Mouse (Mus musculus) gastrocnemius, adult 18-20 months (tissue): ENCODE data around the gene Trcg1. TPM values are rescaled to one million over a fixed set of nuclear protein-coding genes. Genes with fewer than 3 reads are reported as not detected.
A peak's percentile ranks its signal among the peaks of the same experiment; 100 is the strongest.
"Not testable (repeated sequence)": the region's sequence is repeated elsewhere in the genome, so short reads cannot be mapped to it uniquely, and the experiment has no call there.

Experiments used
- DNase-seq: peaks from one replicate; pipeline ENCODE4 v3.0.0; 2021; ENCODE audit warnings: low spot score
- long read RNA-seq, 2 experiments: library from polyadenylated mRNA; stranded (forward); transcript quantifications; one replicate each; pipeline ENCODE4 v2.0.0; 2021
- total RNA-seq, 2 experiments: library from RNA; stranded (reverse); gene quantifications; 2 replicates each; pipeline ENCODE4 v1.2.3; 2021

Trcg1 gene
- not detected for total RNA-seq
- long read RNA-seq, experiment 1 = 0 reads
- long read RNA-seq, experiment 2 = 0 reads

DNA sequence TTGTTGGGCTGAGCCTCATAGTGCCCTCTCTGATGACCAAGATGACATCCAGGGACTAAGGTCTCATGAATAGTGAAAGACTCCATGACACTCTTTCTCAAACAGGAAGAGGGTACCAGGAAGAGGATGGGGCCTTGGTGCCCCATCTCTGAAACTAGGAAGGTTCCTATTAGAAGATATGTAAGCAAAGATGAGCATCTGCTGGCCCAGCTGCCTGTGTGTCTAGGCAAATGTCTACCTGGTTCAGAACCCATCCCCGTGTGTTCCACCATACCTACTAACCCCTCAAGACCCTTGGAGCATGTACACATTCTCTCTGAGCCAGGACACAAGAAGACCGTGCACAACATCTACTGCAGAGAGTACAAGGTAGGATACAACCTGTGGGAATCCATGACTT, at the start of gene Trcg1:
Trcg1 (plus strand) TSS at position 301 of the 400 bp plus-strand sequence.
- DNase-seq = no peak

DNA sequence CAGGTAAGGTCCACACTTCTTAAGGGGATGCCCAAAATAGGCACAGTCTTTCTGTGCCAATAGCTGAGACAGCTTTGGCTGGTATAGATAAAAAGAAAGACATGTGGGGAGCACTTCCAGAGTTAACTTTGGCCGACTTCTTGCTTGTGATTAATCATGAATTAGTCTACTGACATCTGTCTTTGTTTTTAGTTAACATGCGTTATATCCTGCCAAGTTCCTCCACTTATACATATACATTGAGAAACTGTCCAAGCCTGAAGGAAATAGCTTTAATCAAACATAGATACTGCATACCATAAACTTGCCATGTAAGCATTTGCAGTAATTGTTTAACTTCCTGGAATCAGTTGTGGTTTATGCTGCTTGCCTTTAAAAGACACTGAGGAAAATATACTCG, 39.6 kb upstream of the Trcg1 start:
- no peak for DNase-seq

DNA sequence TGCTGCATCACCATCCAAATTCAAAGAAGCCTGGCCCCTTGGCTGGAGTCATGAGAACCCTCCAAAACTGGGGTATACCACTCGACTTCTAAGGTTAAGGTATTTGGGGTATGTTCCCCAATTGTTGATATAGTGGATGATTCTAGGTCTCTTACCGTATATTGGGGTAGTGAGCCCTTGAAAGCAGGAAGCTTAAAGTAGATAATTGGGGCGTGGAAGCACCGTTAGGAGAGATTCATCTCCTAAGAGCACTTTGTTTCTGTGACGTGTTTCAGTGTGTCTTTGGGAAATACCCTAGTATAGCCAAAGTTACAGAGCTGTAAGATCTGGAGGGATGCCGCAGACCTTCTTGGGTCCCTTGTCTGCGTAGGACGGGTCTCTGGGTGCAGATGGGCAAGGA, 38.9 kb upstream of the Trcg1 start:
- DNase-seq = no peak

DNA sequence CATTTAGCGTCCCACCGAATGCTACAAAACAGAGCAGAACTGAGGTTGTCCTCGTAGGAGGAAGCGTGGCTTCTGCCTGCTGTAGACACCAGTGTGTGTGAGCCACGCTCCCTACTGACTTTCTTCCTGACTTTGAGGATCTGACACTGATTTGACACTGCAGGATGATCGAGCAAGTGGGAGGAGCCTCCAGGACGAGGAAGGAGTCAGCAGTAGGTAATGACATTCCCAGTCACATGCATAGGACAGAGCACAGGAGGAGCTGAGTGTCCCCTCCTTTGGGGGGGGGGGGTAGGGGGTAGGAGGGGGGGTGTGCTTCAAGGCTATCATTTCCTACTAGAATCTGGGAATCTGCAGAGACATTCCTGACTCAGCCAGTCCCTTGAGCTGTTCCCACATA, 33.4 kb upstream of the Trcg1 start:
- DNase-seq = no peak

DNA sequence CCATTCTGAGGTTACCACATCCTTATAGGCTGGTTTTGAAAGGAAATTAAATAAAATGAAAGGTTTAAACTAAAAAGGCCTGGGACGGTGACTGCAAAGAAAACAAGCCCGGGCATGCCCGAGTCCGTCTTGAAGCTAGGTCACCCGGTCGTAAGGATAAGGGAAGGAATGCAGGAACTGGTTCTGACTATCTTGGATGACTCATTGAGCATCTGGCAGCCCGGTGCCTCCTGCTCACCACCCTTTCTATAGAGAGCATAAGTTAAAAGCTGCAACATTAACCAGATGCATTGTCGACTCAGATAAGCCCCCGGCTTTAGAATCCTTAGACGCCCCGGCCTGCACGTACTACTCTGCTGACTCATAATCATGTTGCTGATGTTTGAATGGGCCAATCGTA, 32.8 kb upstream of the Trcg1 start:
- DNase-seq = not testable (repeated sequence)

DNA sequence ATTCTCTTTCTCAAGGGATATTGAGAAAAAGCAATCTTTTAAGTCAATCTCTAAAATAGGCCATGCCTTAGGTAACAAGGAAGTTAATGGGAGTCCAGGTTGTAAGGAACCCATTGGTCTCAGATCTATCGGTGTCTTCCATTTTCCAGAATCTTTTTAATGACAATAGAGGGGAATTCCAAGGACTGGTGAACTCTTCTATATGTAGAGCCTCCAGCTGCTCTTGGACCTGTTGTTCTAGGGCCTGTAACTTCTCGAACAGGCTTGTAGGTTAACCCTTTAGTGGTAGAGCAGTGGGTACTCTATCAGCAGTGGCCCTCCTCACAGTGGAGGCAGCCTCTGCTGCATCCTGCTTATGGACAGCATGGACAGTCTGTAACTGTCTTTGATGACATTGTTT, 29.5 kb upstream of the Trcg1 start:
- no peak for DNase-seq

DNA sequence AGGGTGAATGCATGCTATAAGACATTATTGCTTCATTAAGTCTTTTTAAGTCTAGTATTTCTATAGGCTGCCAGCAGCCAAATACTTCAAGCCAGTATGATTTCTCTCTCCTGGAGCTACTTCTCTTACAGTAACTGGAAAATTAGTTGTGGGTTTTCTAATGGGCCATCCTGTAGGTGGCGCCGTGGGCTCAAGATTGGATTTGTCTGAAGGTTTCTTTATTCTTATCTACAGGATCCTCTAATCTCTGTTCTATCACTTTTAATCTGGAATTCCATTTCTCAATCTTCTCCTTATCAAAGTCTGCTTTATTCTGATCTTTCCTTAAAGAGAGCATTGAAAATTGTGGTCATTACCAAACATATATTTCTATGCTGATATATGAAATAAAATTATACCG, 27.0 kb upstream of the Trcg1 start:
- peak; percentile 12 for DNase-seq

DNA sequence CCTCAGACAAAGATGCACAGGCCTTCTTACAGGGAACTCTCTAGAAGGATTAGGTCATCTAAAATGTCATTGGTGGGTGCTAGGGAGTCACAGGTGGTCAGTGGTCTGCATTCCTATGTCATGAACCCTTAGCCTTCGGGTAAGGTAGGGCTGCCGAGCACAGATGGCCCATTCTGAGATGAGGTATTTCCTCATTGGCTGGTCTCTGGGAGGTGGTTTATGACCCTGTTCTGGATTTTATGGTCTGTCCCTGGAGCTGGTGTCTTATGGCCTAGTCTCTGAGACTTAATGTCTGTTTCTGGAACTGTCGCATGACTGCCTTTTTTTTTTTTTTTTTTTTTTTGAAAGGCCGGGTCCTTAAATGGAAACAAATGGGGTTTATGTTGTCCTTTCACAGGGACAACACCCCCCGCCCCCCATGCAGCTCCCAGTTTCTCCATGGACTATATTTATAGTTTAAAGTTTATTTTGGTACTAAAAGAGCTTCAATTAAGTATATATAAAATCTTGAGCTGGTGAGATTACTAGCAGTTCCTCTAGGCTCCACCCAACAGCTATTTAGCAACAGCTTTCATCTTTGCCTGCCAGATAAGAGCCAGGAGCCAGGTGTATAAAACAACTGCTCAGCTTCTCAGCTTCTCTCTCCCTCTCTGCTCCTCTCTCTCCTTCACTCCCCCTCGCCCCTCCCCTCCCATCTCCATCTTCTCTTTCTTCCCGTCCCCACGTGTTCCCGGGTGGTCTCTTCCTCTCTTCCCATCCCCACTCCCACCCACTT, 23.7 kb upstream of the Trcg1 start:
- no peak for DNase-seq

DNA sequence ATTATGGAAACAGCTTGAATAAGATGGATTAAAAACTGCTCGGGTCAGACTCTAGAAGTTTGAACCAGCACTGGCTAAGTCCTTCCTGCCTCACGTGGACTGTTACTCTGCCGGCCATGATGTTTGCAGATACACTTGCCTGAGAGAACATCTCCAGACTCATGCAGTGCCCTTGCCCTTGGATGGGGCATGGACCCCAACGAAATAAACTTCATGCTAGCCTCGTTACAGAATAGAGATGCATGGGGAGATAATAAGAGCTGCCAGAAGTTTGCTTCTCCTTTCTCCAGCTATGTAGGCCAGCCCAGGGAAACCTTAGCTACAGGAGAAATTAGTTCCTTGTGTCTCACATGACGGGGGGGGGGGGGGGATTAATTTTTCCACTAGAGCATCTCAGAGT, 21.9 kb upstream of the Trcg1 start:
- no peak for DNase-seq

DNA sequence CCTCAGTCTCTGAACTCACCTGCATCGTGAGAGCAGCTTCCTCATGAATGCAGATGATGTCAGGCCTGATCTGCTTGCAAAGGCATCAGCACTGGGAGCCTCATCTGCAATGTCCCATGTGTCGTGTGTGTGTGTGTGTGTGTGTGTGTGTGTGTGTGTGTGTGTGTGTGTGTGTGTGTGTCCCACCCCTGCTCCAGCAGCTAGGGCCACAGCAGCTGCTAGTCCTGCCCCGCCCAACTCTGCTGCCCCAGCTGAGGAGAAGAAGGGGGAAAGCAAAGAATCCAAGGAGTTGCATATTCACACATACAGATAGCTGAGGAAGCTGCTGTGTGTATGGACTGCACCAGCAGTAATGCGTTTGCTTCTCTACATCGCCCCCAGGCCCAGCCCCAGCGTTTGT, 19.1 kb upstream of the Trcg1 start:
- no peak for DNase-seq

DNA sequence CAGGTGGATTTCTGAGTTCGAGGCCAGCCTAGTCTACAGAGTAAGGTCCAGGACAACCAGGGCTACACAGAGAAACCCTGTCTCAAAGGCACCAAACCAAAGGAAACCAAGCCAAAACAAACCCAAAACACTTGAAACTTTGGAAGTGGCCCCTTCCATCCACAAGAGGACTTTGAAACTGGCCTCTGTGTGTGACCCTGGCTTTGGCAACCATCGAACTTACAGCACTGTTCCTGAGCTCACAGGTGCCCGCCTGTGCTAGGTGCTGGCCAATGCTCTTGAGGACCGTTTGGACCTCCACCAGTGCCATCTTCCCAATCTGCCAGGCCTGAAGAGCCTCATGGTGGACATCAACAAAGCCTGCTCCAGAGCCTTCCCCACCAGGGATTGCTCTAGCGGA, 17.6 kb upstream of the Trcg1 start:
- DNase-seq = no peak

DNA sequence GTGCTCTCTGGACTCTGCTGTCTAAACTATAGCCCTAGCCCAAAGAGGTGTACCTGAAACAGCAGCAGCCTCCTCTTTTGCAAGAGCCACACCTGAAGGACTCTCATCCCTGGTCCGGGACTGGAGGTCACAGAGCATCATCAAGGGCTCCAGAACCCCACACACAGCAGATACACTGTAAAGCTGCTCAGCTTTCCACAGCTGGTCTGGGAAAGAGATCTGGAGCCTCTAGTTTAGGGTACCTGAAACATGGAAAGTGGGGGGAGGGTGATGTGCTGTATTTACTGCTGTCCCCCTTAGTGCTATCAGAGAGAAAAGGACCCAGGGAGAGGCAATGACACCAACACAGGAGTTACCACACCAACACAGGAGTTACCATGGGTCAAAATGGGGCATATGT, 16.8 kb upstream of the Trcg1 start:
- DNase-seq = no peak

DNA sequence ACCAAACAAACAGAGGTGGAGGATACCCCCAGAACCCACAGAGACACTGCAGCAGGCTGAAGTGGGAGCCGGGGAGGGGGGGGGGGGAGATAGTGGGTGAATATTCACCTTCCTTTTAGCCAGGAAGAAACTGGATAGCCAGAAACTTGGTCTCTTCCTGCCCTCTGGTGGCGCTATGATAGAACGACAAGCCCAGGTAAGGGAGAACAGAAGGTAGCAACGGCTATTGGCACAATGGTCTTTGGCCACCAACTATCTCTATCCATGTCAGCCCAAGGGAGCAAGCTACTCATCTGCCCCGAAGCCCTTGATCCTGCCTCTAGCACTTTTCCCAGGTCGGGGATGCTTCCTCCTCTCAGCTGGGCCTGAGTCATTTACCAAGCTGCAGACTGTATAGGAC, 16.0 kb upstream of the Trcg1 start:
- no peak for DNase-seq

DNA sequence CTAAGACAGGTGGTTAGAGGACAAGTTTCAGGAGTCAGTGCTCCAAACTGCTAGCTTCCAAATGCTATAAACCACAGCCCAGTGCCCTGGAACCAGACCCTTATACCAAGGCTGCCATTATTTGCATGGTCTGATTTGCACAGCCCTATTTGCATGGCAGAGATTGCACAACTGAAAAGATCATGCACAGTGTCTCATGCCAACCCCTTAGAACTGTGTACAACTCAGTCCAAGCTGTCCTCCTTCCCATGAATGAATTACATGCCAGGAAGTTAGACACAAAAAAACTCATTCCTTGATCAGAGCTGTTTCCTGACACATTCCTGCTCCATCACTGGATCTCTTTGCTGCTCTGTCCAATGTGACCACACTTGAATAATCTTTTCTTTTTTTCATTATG, 13.0 kb upstream of the Trcg1 start:
- no peak for DNase-seq

DNA sequence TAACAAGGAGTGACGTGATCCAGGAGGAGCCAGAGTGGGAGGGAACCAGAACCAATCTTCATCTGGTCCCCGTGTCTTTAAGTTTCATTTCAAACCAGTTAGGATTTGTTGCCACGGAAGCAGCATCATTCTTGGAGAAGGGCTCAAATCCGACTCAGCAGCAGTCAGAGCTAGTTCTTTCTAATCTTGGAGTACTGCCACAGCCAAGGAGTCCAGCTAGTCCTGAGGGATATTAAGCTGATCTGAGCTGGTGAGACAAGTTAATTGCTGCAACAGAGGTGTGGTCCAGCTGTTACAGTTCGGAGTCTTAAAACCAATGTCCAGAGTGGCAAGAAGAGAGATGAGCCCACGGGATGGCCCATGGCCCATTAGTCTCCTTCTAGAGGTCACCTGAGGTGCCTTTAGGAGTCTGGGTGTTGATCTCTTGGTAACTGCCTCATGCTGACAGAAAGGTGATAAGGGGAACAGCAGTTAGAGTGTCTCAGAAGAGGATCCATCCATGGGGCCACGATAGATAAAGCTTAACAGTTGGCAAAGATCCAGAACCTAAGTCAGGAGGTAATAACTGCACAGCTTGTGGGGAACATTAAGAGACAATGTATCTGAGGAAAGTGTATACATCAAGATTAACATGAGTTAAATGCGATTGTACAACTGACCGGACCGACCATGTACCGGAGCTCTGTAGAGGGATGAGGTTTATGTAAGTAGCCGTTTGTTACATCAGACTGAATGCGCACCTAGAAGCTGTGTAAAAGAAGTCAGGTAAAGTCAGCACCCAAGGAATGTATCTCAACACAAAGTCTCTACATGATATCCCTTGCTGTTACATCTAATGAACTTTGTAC, 10.4 kb upstream of the Trcg1 start:
- DNase-seq = no peak

DNA sequence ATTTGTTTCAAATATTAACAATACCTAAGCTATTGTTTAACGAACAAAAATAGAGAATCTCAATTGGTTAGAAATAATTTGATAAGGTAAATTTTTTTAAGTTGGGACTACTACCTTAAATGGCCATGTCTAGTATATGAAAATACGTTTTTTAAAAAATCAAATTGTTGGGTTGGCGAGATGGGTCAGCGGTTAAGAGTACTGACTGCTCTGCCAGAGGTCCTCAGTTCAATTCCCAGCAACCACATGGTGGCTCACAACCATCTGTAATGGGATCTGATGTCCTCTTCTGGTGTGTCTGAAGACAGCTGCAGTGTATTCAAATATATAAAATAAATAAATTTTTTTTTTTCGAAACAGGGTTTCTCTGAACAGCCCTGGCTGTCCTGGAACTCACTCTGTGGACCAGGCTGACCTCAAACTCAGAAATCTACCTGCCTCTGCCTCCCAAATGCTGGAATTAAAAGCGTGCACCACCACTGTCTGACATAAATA, 9.7 kb upstream of the Trcg1 start:
- not testable (repeated sequence) for DNase-seq

DNA sequence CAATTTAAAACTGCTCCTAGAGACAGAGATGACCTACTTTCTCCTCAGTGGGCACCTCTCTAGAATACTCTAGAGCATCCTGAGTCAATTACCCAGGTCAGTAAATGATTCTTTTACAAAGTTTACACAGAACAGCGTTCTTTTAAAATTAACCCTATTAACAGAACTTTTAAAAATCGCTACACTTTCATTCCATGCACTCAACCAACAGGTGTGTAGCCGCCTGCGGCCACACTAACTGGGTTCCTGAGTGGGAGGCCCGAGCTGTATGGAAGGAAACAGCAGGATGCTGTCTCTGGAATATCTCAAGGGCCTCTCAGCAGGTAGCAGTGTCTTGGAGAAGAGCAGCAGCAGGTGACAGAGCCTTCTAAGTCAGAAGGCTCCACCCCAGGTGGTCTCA, 9.2 kb upstream of the Trcg1 start:
- no peak for DNase-seq

DNA sequence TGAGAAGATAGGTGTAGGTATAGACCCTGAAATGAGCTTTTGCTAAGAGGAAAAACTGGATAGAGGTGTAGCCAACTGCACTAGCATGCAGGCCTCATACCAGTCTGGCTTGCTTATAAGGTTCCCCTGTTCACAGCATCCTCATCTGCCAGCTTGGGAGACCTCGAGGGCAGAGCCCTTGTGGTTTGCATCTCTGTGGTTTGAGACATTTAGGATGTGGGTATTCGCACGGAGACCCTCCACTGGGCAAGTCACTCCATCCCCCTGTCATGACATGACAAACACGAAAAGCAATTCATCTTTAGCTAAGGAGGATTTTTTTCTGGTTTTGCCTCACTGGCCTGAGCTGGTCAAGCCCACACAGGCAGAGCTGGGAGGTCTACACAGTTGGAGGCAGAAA, 8.2 kb upstream of the Trcg1 start:
- no peak for DNase-seq

DNA sequence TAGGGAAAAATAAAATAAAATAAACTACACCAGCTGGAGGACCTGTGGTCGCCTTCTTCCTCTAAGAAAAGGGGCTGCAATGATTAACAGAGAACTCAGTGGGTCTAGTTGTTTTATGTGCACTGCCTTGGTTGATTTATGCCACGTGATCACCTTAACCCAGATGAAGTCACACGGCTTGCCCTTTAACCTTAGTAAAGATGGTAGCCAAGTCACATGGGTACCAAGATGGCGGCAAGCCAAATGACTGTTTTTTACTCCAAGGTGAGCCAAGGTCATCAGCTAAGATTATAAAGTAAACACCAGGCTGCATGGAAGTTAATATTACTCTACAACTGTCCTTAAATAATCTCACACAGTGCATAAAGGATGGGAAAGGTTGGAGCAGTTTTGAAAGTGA, 6.6 kb upstream of the Trcg1 start:
- no peak for DNase-seq

DNA sequence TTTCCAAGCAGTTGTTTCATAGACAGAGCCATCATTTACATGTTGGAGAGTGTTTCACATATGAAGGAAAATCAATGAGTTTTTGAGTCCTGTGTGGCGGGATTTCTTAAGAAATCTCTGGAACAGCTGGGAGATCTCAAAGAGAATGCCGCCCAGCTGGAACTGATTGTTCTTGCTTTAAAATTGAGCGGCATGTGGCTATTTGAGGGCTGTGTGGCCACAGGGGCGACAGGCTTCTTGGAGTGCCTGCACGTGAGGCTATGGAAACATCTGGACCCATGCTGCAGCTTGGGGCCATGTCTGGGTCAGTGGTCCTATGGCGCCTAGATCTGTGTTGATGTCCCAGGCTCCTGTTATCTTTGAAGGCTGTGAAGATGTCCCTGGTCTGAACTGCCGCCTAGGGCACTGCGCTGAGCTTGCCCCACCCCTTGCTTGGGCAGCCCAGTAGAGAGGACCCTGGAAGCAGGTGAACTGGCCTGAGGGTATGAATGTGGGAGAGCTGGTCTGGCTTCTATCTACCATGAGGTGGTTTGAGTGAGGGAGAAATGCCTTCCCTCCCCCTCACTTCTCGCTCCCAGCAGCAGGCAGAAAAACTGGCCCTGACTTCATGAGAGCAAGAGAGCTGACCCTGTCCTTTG, 6.1 kb upstream of the Trcg1 start:
- no peak for DNase-seq

DNA sequence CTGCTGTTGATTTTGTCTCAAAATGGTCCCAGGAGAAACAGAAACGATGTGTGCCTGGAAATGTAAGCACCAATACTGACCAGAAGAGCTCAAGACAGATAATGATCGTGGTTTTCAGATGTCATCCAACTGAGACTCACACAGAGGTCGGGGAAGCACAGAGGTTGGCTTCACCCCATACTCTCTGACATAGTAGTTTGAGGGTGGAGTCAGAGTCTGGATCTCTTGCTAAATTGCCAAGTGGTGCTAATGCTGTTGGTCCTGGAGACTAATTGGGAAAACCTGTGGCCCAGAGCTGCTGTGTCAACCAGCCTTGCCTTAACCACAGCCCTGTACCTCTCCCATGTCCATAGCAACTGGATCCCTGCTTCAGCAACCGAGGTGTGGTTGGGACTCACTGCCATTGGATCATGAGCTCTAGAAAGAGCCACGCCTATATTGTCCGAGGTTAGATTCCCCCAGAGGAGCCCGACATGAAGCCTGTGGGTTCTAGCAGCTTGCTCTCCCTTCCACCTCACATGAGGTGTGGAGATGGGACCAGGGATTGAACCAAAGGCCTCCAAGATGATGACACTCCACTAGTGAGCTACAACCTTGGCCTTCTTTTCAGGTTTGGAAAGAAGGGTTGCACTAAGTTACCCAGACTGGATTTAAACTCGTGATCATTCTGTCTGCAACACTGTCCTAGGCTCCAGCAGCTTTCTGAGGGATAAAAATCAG, 4.7 kb upstream of the Trcg1 start:
- DNase-seq = no peak
